Mouse (Mus musculus) testis, adult 2 months (tissue): ENCODE measurements at regions not wholly inside any gene's neighbourhood (a gene's known extent, or its start where the extent isn't known, plus 50 kb on each side); places are given as distances from the start of the nearest gene placed in this dataset.

Source experiments
- H3K27ac ChIP-seq: fragments of 200-500 bp; 2 replicates; pipeline ENCODE4 v1.5.1; 2012; ENCODE audit warnings: low read depth, low read length; ENCODE audit not compliant: control insufficient read depth, insufficient read depth
- H3K27me3 ChIP-seq: fragments of 200-500 bp; 2 replicates; pipeline ENCODE4 v1.6.1; 2012; ENCODE audit warnings: mild to moderate bottlenecking, low read length, moderate library complexity; ENCODE audit not compliant: control insufficient read depth, insufficient read depth
- H3K36me3 ChIP-seq: fragments of 200-500 bp; 2 replicates; pipeline ENCODE4 v1.6.1; 2012; ENCODE audit warnings: mild to moderate bottlenecking, low read length; ENCODE audit not compliant: control insufficient read depth, insufficient read depth
- H3K4me1 ChIP-seq: fragments of 200-500 bp; 2 replicates; pipeline ENCODE4 v1.6.1; 2012; ENCODE audit warnings: low read length; ENCODE audit not compliant: control insufficient read depth, insufficient read depth
- H3K4me3 ChIP-seq: fragments of 200-500 bp; 2 replicates; pipeline ENCODE4 v1.5.1; 2012; ENCODE audit warnings: low read depth, mild to moderate bottlenecking, low read length, moderate library complexity, mixed read lengths; ENCODE audit not compliant: control insufficient read depth
- CTCF ChIP-seq: fragments of 200-500 bp; IDR thresholded peaks from 2 replicates; pipeline ENCODE4 v1.5.1; 2012; ENCODE audit warnings: low read depth, mild to moderate bottlenecking, inconsistent platforms, low read length, moderate library complexity; ENCODE audit not compliant: control insufficient read depth, insufficient read depth, insufficient replicate concordance
- POLR2A ChIP-seq: fragments of 200-500 bp; IDR thresholded peaks from 2 replicates; pipeline ENCODE4 v1.6.1; 2012; ENCODE audit warnings: low read depth, mild to moderate bottlenecking, inconsistent platforms, low read length, moderate library complexity; ENCODE audit not compliant: control insufficient read depth

DNA sequence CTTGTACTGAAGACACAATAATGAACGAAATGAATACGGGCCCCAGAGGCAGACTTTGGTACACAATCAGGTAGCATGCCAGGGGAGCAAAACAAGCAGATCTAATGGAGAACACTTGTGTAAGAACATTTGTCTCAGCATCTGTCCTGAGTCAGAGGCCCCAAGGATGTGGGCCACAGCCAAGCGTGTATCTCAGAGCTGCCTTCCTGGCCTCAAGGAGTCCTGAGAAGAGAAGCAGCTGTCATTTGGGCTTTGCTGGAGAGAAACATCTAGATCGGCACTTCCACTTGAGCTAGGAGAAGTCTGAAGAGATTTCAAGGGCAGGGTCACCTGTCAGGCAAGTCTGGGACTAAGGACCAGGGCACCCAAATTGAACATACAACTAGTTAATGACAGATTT, 76.8 kb upstream of the Egln3 start:
- Histone ChIP-seq H3K4me3 (no peak overlapping the region), H3K4me1 (no peaks in the 10 kb centered on the region), H3K27ac (no peak overlapping the region), H3K36me3 (no peaks in the 10 kb centered on the region), H3K27me3 (no peaks in the 10 kb centered on the region)
- TF ChIP-seq CTCF (no peak), POLR2A (no peak)

DNA sequence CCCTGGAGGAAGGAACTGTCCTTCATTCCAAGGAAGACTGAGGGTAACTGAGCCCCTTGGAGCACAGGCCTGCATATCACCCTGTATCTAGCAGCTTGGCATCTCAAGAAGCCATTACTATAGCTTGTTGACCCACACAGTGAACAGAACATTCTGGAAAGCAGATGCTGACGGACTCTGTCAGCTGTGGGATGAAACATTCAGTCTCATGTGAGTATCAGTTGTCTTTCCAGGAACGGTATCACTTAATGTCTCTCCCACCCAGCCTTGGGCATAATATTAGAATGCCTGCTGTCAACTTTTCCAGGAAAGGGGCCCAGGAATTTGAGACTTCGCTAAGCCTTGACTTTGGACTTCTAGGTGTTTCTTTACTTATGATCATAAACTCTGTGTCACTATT, 76.3 kb upstream of the Egln3 start:
- H3K27ac ChIP-seq = no peak overlapping the region
- no peaks in the 10 kb centered on the region for H3K27me3 ChIP-seq
- H3K4me1 ChIP-seq = no peaks in the 10 kb centered on the region
- H3K4me3 ChIP-seq = no peak overlapping the region
- TF ChIP-seq CTCF (no peak), POLR2A (no peak)
- no peaks in the 10 kb centered on the region for H3K36me3 ChIP-seq

DNA sequence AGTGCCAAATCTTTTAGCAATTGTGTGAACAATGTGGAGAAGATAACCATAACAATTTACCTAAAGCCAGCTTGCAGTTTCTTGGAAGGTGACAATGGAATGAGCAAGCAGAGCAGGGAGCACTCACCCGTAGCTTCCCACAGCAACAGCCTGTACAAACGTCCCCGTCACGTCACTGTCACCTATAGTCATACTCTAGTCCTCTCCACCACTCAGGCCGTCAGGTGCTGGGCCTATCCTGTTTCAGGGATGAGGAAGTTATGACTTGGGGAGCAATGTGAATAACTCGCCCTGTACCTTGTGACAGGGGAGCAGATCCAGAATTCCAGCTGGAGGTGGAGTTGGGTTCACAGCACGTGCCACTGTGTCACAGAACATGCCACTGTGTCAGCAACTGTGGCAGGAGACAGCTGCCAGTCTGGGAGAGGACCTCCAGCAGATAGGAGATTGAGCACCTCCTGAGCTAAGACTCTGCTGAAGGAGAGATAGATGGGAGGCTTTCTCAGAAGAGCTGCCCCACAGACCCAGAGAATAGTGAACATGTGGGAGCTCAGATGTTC, 73.4 kb upstream of the Egln3 start:
- Histone ChIP-seq H3K36me3 (no peaks in the 10 kb centered on the region), H3K4me3 (no peak overlapping the region), H3K27ac (no peak overlapping the region), H3K4me1 (no peaks in the 10 kb centered on the region), H3K27me3 (no peaks in the 10 kb centered on the region)
- no peak for TF ChIP-seq CTCF
- TF ChIP-seq POLR2A = no peak

DNA sequence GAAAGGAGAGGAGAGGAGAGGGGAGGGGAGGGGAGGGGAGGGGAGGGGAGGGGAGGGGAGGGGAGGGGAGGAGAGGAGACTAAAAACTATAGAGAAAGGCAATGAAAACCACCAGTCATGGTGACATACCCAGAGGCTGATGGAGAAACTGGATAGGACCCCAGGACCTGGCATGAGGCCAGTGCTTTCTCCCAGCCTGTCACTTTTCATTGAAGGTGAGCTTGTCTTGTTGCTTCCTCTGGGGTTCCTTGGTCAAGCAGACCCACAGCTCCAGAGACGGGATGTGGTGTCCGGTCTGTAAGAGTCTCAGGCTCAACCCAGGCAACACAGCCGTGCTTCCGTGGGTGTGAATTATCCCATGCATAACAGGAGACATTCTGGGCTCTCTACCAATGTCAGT, 69.8 kb upstream of the Egln3 start:
- no peaks in the 10 kb centered on the region for H3K27me3 ChIP-seq
- TF ChIP-seq CTCF = no peak
- H3K27ac ChIP-seq = no peak overlapping the region
- no peaks in the 10 kb centered on the region for H3K4me1 ChIP-seq
- no peaks in the 10 kb centered on the region for H3K36me3 ChIP-seq
- H3K4me3 ChIP-seq = no peak overlapping the region

DNA sequence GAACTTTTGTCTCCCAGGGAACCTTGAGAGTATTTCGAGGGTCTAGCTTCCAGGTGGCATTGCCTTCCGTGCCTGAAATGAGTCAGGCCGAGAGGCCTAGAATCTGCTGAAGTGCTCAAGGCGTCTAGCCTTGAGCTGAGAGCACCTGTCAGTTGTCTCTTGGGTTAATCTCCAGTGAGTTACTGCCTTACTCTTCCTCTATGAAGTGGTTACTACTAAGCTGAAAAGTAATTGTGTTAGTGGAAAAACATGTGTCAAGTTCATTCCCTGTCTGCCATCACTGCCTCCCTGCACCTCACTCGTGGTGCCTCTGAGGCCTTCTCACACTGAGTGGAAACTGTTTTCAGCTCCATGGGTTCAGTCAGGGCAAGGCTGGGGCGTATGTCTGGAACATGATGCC, 69.0 kb upstream of the Egln3 start:
- Histone ChIP-seq H3K36me3 (no peaks in the 10 kb centered on the region), H3K4me1 (no peaks in the 10 kb centered on the region)
- TF ChIP-seq POLR2A (no peak), CTCF (no peak)

DNA sequence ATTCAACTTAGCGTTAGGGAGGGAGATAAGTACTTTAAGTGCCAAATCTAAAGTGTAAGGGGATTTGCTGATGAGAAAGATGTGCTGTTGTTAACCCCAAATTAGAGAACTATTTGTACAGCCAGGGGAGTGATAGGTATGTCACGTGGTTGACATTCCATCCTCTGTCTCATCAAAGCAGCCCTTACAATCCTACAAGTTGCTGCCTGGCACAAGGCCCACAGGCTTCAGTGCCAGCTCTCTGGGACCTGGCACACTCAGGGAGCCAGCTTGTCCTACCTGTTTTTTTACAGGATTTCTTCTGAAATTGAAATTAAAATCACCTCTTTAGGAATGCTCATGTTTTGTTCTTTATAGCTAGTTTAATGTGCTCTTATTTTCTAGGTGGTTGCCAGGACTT, 68.6 kb upstream of the Egln3 start:
- TF ChIP-seq CTCF (no peak), POLR2A (no peak)
- Histone ChIP-seq H3K4me1 (no peaks in the 10 kb centered on the region), H3K27me3 (no peaks in the 10 kb centered on the region), H3K4me3 (no peak overlapping the region), H3K27ac (no peak overlapping the region), H3K36me3 (no peaks in the 10 kb centered on the region)

More for the DNA sequence above, 69.0 kb upstream of the Egln3 start:
- H3K27me3 ChIP-seq = no peaks in the 10 kb centered on the region
- no peak overlapping the region for H3K4me3 ChIP-seq
- H3K27ac ChIP-seq = no peak overlapping the region

DNA sequence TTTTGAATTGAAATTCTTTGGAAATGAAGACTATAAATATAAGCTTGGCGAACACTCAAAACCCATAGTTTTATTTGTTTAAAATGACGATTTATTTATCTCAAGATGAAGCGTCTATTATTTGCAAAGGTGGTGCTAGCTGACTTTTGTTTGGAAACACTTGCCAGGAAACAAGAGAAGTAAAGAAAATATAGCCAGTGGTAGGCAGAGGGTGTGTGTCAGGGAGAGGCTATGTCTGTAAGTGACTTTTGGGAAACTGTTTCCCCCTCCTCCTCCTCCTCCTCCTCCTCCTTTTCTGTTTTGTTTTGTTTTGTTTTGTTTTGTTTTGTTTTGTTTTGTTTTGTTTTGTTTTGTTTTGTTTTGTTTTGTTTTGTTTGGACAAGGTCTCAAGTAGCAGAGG, 62.2 kb upstream of the Egln3 start:
- TF ChIP-seq POLR2A = no peak
- TF ChIP-seq CTCF = no peak
- H3K27ac ChIP-seq = no peak overlapping the region
- peaks cover 2% of the 10 kb centered on the region; the same call in 1 of the 2 replicates for H3K4me1 ChIP-seq
- H3K27me3 ChIP-seq = no peaks in the 10 kb centered on the region
- no peak overlapping the region for H3K4me3 ChIP-seq
- no peaks in the 10 kb centered on the region for H3K36me3 ChIP-seq

DNA sequence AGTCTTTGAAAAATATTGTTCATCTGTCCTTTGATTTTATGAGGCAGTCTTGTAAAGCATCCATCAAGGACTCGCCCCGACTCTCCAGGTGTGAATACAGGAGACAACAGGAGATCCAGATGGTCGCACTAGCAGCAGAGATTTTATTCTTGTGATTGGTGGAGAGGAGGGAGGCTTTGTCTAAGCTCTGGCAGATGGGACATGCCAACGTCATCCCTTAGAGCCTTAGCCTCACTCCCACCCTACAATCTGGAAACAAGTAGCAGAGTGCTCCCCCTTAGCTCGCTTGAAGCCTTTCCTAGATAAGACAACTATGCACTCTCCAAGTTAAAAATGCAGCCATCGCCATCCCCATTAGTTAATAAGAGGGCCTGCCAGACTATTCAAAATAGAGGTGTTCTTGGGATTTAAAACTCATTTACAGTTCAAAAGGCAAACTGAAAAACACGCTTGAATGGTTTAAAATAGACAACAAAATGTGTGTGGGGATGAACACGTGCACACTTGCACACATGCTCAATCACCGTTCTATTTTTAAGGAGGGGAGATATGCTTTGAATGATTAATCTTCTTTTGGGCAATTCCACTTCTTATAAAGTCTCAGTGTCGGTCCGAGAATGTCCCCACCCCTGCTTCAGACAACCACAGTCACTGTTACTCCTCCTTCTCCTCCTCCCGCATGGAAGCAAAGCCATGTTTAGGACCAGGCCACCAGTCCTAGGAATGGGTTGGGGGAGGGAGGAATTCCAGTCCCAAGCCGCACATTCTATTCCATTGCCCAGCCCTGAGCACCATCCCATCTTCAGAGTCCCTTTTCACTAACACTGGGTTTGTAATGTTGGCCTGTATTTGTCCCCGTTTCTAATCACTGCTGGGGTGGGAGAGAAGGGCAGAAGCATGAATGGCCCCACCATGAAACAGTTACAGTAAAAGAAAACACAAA, 61.5 kb upstream of the Egln3 start:
- Histone ChIP-seq H3K4me1 (peaks cover 2% of the 10 kb centered on the region; the same call in 1 of the 2 replicates), H3K36me3 (no peaks in the 10 kb centered on the region), H3K27ac (no peak overlapping the region), H3K4me3 (no peak overlapping the region), H3K27me3 (no peaks in the 10 kb centered on the region)
- TF ChIP-seq CTCF = no peak
- TF ChIP-seq POLR2A = no peak
